ENCODE assay signal across 18 mouse cellular contexts in genomic region chr7:78720989-78721816, GRCm38 (mm10). TPM values are rescaled to one million over a fixed set of nuclear protein-coding genes. Genes with fewer than 3 reads are reported as not detected.
DNase-seq lines count a peak whose midpoint lies in the region; ATAC-seq and TF ChIP-seq lines count a peak whose summit lies in the region.
"Had no signal": no experiment of that assay in that cellular context is flagged by ENCODE, and none has a peak within 500 bp of the region (broad histone marks: within the 10 kb centered on the region; RNA-seq: fewer than 3 reads in every experiment).

No protein-coding gene starts in this region.

- H3K4me2 ChIP-seq in intestine, embryonic 16.5 days (ENCODE audit: low read depth, low read length): no peak overlapping the region
- H3K4me2 ChIP-seq in intestine, embryonic 15.5 days (replicated peaks): no peak overlapping the region
- H3K4me2 ChIP-seq: heart, embryonic 11.5 days; kidney, embryonic 15.5 days; lung, embryonic 14.5 days; midbrain, embryonic 12.5 days had no signal

- peak overlapping the region; percentile 99 for H3K27ac ChIP-seq in thymus, adult 2 months (ENCODE audit: control insufficient read depth, insufficient read depth, low read length)
- H3K27ac ChIP-seq in intestine, embryonic 16.5 days (ENCODE audit: low read length): no peak overlapping the region
- no peak overlapping the region for H3K27ac ChIP-seq in hindbrain, embryonic 10.5 days
- no peak overlapping the region for H3K27ac ChIP-seq in intestine, embryonic 15.5 days
- H3K27ac ChIP-seq: gastrocnemius, adult 2 months; hindbrain, postnatal 0 days; kidney, embryonic 15.5 days; midbrain, embryonic 12.5 days had no signal

- no peaks in the 10 kb centered on the region for H3K36me3 ChIP-seq in thymus, adult 2 months (ENCODE audit: control insufficient read depth, insufficient read depth, low read length)
- no peaks in the 10 kb centered on the region for H3K36me3 ChIP-seq in intestine, embryonic 16.5 days (ENCODE audit: control insufficient read depth, insufficient read depth, low read length)
- H3K36me3 ChIP-seq in hindbrain, embryonic 10.5 days: no peaks in the 10 kb centered on the region
- no peaks in the 10 kb centered on the region for H3K36me3 ChIP-seq in intestine, embryonic 15.5 days
- H3K36me3 ChIP-seq: kidney, embryonic 15.5 days; midbrain, embryonic 12.5 days had no signal

- no peak for TF ChIP-seq CTCF in thymus, adult 2 months (IDR thresholded peaks at IDR 0.05; ENCODE audit: borderline replicate concordance, control insufficient read depth, extremely low read depth, insufficient read depth, low read length, poor library complexity)

- peak; percentile 73 for ATAC-seq in CD4-positive, CD25-positive, alpha-beta regulatory T cell, adult 4 months
- peak; percentile 74 for ATAC-seq in inflammation-experienced regulatory T-cells, adult 6 months
- no peak for ATAC-seq in intestine, embryonic 16.5 days
- ATAC-seq in intestine, embryonic 15.5 days: no peak
- ATAC-seq: hindbrain, postnatal 0 days had no signal

- no peak for TF ChIP-seq POLR2A in thymus, adult 2 months (IDR thresholded peaks at IDR 0.05; ENCODE audit: control insufficient read depth, extremely low read depth, insufficient read depth, low read length, poor library complexity)

- no peak overlapping the region for H3K9ac ChIP-seq in intestine, embryonic 16.5 days (ENCODE audit: low read depth, low read length)
- H3K9ac ChIP-seq in intestine, embryonic 15.5 days: no peak overlapping the region
- H3K9ac ChIP-seq: kidney, embryonic 15.5 days; lung, embryonic 14.5 days; midbrain, embryonic 12.5 days had no signal

- peaks cover 38% of the 10 kb centered on the region for H3K4me1 ChIP-seq in thymus, adult 2 months (replicated peaks; ENCODE audit: control insufficient read depth, insufficient read depth, low read length)
- no peaks in the 10 kb centered on the region for H3K4me1 ChIP-seq in intestine, embryonic 16.5 days (ENCODE audit: control insufficient read depth, insufficient read depth, low read length)
- 0 out of 2 replicates have a peak, but pooled peaks cover 11% of the 10 kb centered on the region for H3K4me1 ChIP-seq in hindbrain, embryonic 10.5 days (replicated peaks)
- no peaks in the 10 kb centered on the region; the same call in 1 of the 2 replicates for H3K4me1 ChIP-seq in intestine, embryonic 15.5 days (replicated peaks)
- H3K4me1 ChIP-seq: kidney, embryonic 15.5 days had no signal

- no peaks in the 10 kb centered on the region for H3K27me3 ChIP-seq in thymus, adult 2 months (ENCODE audit: control insufficient read depth, insufficient read depth, low read length)
- H3K27me3 ChIP-seq in intestine, embryonic 16.5 days (replicated peaks; ENCODE audit: control insufficient read depth, insufficient read depth, low read length): no peaks in the 10 kb centered on the region
- no peaks in the 10 kb centered on the region for H3K27me3 ChIP-seq in hindbrain, embryonic 10.5 days (ENCODE audit: insufficient read depth, poor library complexity, severe bottlenecking)
- H3K27me3 ChIP-seq in intestine, embryonic 15.5 days (replicated peaks): no peaks in the 10 kb centered on the region
- H3K27me3 ChIP-seq: kidney, embryonic 15.5 days; midbrain, embryonic 12.5 days had no signal

- 17% methylated on average over 9 of the region's 9 CpGs for WGBS in thymus, adult 2 months
- WGBS in intestine, embryonic 16.5 days: 81% methylated on average over 9 of the region's 9 CpGs
- WGBS in hindbrain, embryonic 10.5 days: 86% methylated on average over 9 of the region's 9 CpGs
- 75% methylated on average over 9 of the region's 9 CpGs for WGBS in intestine, embryonic 15.5 days

- no peak overlapping the region; the same call in 1 of the 2 replicates for H3K4me3 ChIP-seq in thymus, adult 2 months (ENCODE audit: control insufficient read depth, insufficient read depth, low read length)
- H3K4me3 ChIP-seq in intestine, embryonic 16.5 days (ENCODE audit: low read length): no peak overlapping the region
- no peak overlapping the region for H3K4me3 ChIP-seq in hindbrain, embryonic 10.5 days
- H3K4me3 ChIP-seq in intestine, embryonic 15.5 days (replicated peaks): no peak overlapping the region
- H3K4me3 ChIP-seq: gastrocnemius, adult 2 months; kidney, embryonic 15.5 days; midbrain, embryonic 12.5 days had no signal

- DNase-seq in B cell, adult 2 months: peak; percentile 12 to 17
- DNase-seq in thymus, adult 2 months: peak; percentile 63
- DNase-seq in hindbrain, embryonic 10.5 days (ENCODE audit: low spot score): no peak
- no peak for DNase-seq in left cerebral cortex, adult 18-20 months (ENCODE audit: low spot score in 2 of 2)
- DNase-seq: cerebellum, adult 9-10 months; gastrocnemius, adult 2 months; heart, postnatal 36 days; left cerebral cortex, postnatal 4 days; lung, embryonic 14.5 days; lung, postnatal 4 days had no signal

- H3K9me3 ChIP-seq in intestine, embryonic 16.5 days (ENCODE audit: control insufficient read depth, low read length): no peaks in the 10 kb centered on the region
- H3K9me3 ChIP-seq in hindbrain, embryonic 10.5 days: no peaks in the 10 kb centered on the region
- H3K9me3 ChIP-seq in intestine, embryonic 15.5 days: no peaks in the 10 kb centered on the region
- H3K9me3 ChIP-seq: kidney, embryonic 15.5 days; midbrain, embryonic 12.5 days had no signal

RNA-seq across cellular contexts. Expression of gene Ntrk3, which starts 16.6 kb away (rescaled TPM):
- polyA plus RNA-seq in CD4-positive, CD25-positive, alpha-beta regulatory T cell, adult 4 months (2017; shearing (Covaris generic)): 10 to 100 TPM in 1 of 2 experiments, 1 to 10 TPM in 1; 7.9 to 13.4 TPM
- 10 to 100 TPM in 2 of 3 experiments, 1 to 10 TPM in 1; 9.2 to 15.0 (median 13.5) TPM for polyA plus RNA-seq in inflammation-experienced regulatory T-cells, adult 6 months (2017; shearing (Covaris generic))
- polyA plus RNA-seq in thymus, adult 2 months (2012; rRNA removed): 52.2 and 54.7 TPM in 2 replicates
- polyA plus RNA-seq in intestine, embryonic 16.5 days (2015; fragmentation: Nextera tagmentation; extraction: Ambion mirVana): 2.1 and 3.2 TPM in 2 replicates
- polyA plus RNA-seq in hindbrain, embryonic 10.5 days (2016; fragmentation: Nextera tagmentation; extraction: Ambion mirVana): 3.3 and 4.5 TPM in 2 replicates
- 2.3 and 2.9 TPM in 2 replicates for polyA plus RNA-seq in intestine, embryonic 15.5 days (2015; fragmentation: Nextera tagmentation; extraction: Ambion mirVana)
- total RNA-seq in left cerebral cortex, adult 18-20 months (2021): 100 to 1,000 TPM; 136 to 143 TPM

Comparison
In these comparisons a context has a peak if more than half of its experiments do, and no peak if none do; other contexts are left out.
1. DNase-seq: peak in B cell, adult 2 months (2 of 2) and thymus, adult 2 months (single experiment); none in hindbrain, embryonic 10.5 days (single experiment) and left cerebral cortex, adult 18-20 months (0 of 2).
2. ATAC-seq: peak in CD4-positive, CD25-positive, alpha-beta regulatory T cell, adult 4 months (single experiment) and inflammation-experienced regulatory T-cells, adult 6 months (single experiment); none in intestine, embryonic 16.5 days (single experiment) and intestine, embryonic 15.5 days (single experiment).